Mouse (Mus musculus): ENCODE measurements around the gene Hist1h2ac. TPM values are rescaled to one million over a fixed set of nuclear protein-coding genes. Genes with fewer than 3 reads are reported as not detected.

Gene Hist1h2ac
- total RNA-seq, 2 experiments from 2014 or later: 17.1 to 101 TPM

- ATAC-seq (replicated peaks; ENCODE audit: poor library complexity): no peak
Measured at GRCm38 (mm10) chr13:23662536-23662935, 21.2 kb downstream of the Hist1h2ac start.

DNA sequence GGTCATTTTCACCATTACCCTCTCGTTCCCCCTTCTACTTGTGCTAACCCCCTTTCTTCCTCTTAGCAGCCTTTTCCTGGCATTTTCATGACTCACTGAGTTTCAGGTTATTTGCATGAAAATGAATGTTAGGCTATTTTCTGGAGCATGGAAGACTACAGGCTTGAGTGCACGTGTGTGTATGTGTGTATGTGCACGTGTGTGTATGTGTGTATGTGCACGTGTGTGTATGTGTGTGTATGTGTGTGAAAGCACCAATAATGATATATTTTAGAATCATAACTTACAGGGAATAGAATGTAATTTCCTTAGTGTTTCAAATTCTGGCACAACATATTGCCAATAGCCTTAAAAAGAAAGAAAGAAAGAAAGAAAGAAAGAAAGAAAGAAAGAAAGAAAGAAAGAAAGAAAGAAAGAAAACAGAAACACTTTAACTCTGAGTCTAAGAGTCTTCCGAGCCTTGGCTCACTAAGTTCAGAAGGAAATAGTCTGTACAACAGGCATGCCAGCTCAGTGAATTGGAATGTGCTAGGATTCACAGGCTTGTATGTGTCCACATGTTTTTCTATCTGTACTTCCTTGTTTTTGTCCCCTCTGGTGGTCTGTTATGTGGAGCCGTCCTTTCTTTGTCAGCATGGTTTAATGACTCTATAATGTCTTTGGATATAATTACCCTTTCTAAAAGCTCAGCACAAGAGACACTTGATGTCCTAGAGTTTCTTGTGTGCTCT, 23.9 kb downstream of the Hist1h2ac start:
- ATAC-seq (replicated peaks; ENCODE audit: poor library complexity): no peak

Other genes starting within 250 kb of the Hist1h2ac start
Only the 30 nearest of the 36 such genes appear.
- gene Hist1h2af, start 150.0 kb downstream of the Hist1h2ac start, total RNA-seq (2015): 36.0 and 48.7 TPM in 2 replicates
- gene Hist1h2af, start 150.0 kb downstream of the Hist1h2ac start, total RNA-seq (2017): 1,885 and 2,197 TPM in 2 replicates
- gene Hist1h3g, start 148.5 kb downstream of the Hist1h2ac start, total RNA-seq (2015): 212 and 246 TPM in 2 replicates
- gene Hist1h3g, start 148.5 kb downstream of the Hist1h2ac start, total RNA-seq (2017): 210 and 363 TPM in 2 replicates
- gene Hist1h2bh, start 140.6 kb downstream of the Hist1h2ac start, total RNA-seq (2015): 32.4 and 33.2 TPM in 2 replicates
- gene Hist1h2bh, start 140.6 kb downstream of the Hist1h2ac start, total RNA-seq (2017): 120 and 144 TPM in 2 replicates
- gene Hist1h3f, start 139.9 kb downstream of the Hist1h2ac start, total RNA-seq (2015): 40.7 and 44.7 TPM in 2 replicates
- 86.8 and 176 TPM in 2 replicates for gene Hist1h3f, start 139.9 kb downstream of the Hist1h2ac start, total RNA-seq (2017)
- 61.3 and 71.9 TPM in 2 replicates for gene Hist1h4f, start 132.3 kb downstream of the Hist1h2ac start, total RNA-seq (2015)
- gene Hist1h4f, start 132.3 kb downstream of the Hist1h2ac start, total RNA-seq (2017): 1,789 and 2,180 TPM in 2 replicates
- gene Hist1h1d, start 130.7 kb downstream of the Hist1h2ac start, total RNA-seq (2015): 8.5 and 9.3 TPM in 2 replicates
- 112 TPM in 2 replicates for gene Hist1h1d, start 130.7 kb downstream of the Hist1h2ac start, total RNA-seq (2017)
- 98.5 and 110 TPM in 2 replicates for gene Hist1h3e, start 121.6 kb downstream of the Hist1h2ac start, total RNA-seq (2015)
- gene Hist1h3e, start 121.6 kb downstream of the Hist1h2ac start, total RNA-seq (2017): 286 and 398 TPM in 2 replicates
- gene Hist1h2ae, start 112.7 kb downstream of the Hist1h2ac start, total RNA-seq (2015): 5.3 and 9.4 TPM in 2 replicates
- gene Hist1h2ae, start 112.7 kb downstream of the Hist1h2ac start, total RNA-seq (2017): 249 and 287 TPM in 2 replicates
- 285 and 322 TPM in 2 replicates for gene Hist1h2bg, start 112.6 kb downstream of the Hist1h2ac start, total RNA-seq (2015)
- 1,174 and 1,244 TPM in 2 replicates for gene Hist1h2bg, start 112.6 kb downstream of the Hist1h2ac start, total RNA-seq (2017)
- 321 and 327 TPM in 2 replicates for gene Hist1h2bf, start 109.8 kb downstream of the Hist1h2ac start, total RNA-seq (2015)
- 466 and 575 TPM in 2 replicates for gene Hist1h2bf, start 109.8 kb downstream of the Hist1h2ac start, total RNA-seq (2017)
- 1.9 and 3.4 TPM in 2 replicates for gene Hist1h2ad, start 109.6 kb downstream of the Hist1h2ac start, total RNA-seq (2015)
- gene Hist1h2ad, start 109.6 kb downstream of the Hist1h2ac start, total RNA-seq (2017): 229 and 1,060 TPM in 2 replicates
- 105 and 131 TPM in 2 replicates for gene Hist1h3d, start 108.2 kb downstream of the Hist1h2ac start, total RNA-seq (2015)
- gene Hist1h3d, start 108.2 kb downstream of the Hist1h2ac start, total RNA-seq (2017): 118 and 137 TPM in 2 replicates
- 492 and 526 TPM in 2 replicates for gene Hist1h4d, start 102.3 kb downstream of the Hist1h2ac start, total RNA-seq (2015)
- 951 and 1,054 TPM in 2 replicates for gene Hist1h4d, start 102.3 kb downstream of the Hist1h2ac start, total RNA-seq (2017)
- gene Hist1h2be, start 62.8 kb downstream of the Hist1h2ac start, total RNA-seq (2015): 7.7 and 11.7 TPM in 2 replicates
- gene Hist1h2be, start 62.8 kb downstream of the Hist1h2ac start, total RNA-seq (2017): 85.8 and 90.5 TPM in 2 replicates
- gene Hist1h1e, start 61.4 kb downstream of the Hist1h2ac start, total RNA-seq (2015): 297 TPM in 2 replicates
- gene Hist1h1e, start 61.4 kb downstream of the Hist1h2ac start, total RNA-seq (2017): 260 and 272 TPM in 2 replicates
- 36.2 and 54.1 TPM in 2 replicates for gene Hist1h2bc, start 251 bp upstream of the Hist1h2ac start, total RNA-seq (2015)
- gene Hist1h2bc, start 251 bp upstream of the Hist1h2ac start, total RNA-seq (2017): 196 and 235 TPM in 2 replicates
- gene Hist1h1t, start 11.9 kb upstream of the Hist1h2ac start, total RNA-seq (2015): not detected in 2 replicates
- 0.29 TPM in 1 of 2 replicates, not detected in the other for gene Hist1h1t, start 11.9 kb upstream of the Hist1h2ac start, total RNA-seq (2017)
- gene Hist1h4c, start 14.5 kb upstream of the Hist1h2ac start, total RNA-seq (2015): 45.1 and 51.9 TPM in 2 replicates
- 238 and 311 TPM in 2 replicates for gene Hist1h4c, start 14.5 kb upstream of the Hist1h2ac start, total RNA-seq (2017)
- gene Hfe, start 26.9 kb upstream of the Hist1h2ac start, total RNA-seq (2015): 15.9 and 16.6 TPM in 2 replicates
- gene Hfe, start 26.9 kb upstream of the Hist1h2ac start, total RNA-seq (2017): 6.0 and 8.7 TPM in 2 replicates
- gene Hist1h1c, start 54.9 kb upstream of the Hist1h2ac start, total RNA-seq (2015): 103 and 110 TPM in 2 replicates
- gene Hist1h1c, start 54.9 kb upstream of the Hist1h2ac start, total RNA-seq (2017): 686 and 791 TPM in 2 replicates
- 88.8 and 93.1 TPM in 2 replicates for gene Hist1h3c, start 61.7 kb upstream of the Hist1h2ac start, total RNA-seq (2015)
- gene Hist1h3c, start 61.7 kb upstream of the Hist1h2ac start, total RNA-seq (2017): 555 and 756 TPM in 2 replicates
- gene Hist1h2bb, start 62.8 kb upstream of the Hist1h2ac start, total RNA-seq (2015): 232 TPM in 2 replicates
- 3,020 and 3,268 TPM in 2 replicates for gene Hist1h2bb, start 62.8 kb upstream of the Hist1h2ac start, total RNA-seq (2017)
- 28.1 and 45.4 TPM in 2 replicates for gene Hist1h2ab, start 67.2 kb upstream of the Hist1h2ac start, total RNA-seq (2015)
- 2,397 and 3,405 TPM in 2 replicates for gene Hist1h2ab, start 67.2 kb upstream of the Hist1h2ac start, total RNA-seq (2017)
- 332 and 371 TPM in 2 replicates for gene Hist1h3b, start 68.3 kb upstream of the Hist1h2ac start, total RNA-seq (2015)
- gene Hist1h3b, start 68.3 kb upstream of the Hist1h2ac start, total RNA-seq (2017): 579 and 647 TPM in 2 replicates
- 33.6 and 56.1 TPM in 2 replicates for gene Hist1h4b, start 73.1 kb upstream of the Hist1h2ac start, total RNA-seq (2015)
- 548 and 759 TPM in 2 replicates for gene Hist1h4b, start 73.1 kb upstream of the Hist1h2ac start, total RNA-seq (2017)
- 39.5 and 40.4 TPM in 2 replicates for gene Hist1h4a, start 77.3 kb upstream of the Hist1h2ac start, total RNA-seq (2015)
- gene Hist1h4a, start 77.3 kb upstream of the Hist1h2ac start, total RNA-seq (2017): 492 and 698 TPM in 2 replicates
- gene Hist1h3a, start 78.4 kb upstream of the Hist1h2ac start, total RNA-seq (2015): 47.7 and 63.0 TPM in 2 replicates
- 393 and 612 TPM in 2 replicates for gene Hist1h3a, start 78.4 kb upstream of the Hist1h2ac start, total RNA-seq (2017)
- 151 and 174 TPM in 2 replicates for gene Hist1h1a, start 79.7 kb upstream of the Hist1h2ac start, total RNA-seq (2015)
- 2,111 and 2,271 TPM in 2 replicates for gene Hist1h1a, start 79.7 kb upstream of the Hist1h2ac start, total RNA-seq (2017)
- gene Trim38, start 86.0 kb upstream of the Hist1h2ac start, total RNA-seq (2015): not detected in 2 replicates
- gene Trim38, start 86.0 kb upstream of the Hist1h2ac start, total RNA-seq (2017): 0.42 TPM in 1 of 2 replicates, not detected in the other
- gene Slc17a2, start 123.0 kb upstream of the Hist1h2ac start, total RNA-seq (2015): not detected in 2 replicates
- not detected in 2 replicates for gene Slc17a2, start 123.0 kb upstream of the Hist1h2ac start, total RNA-seq (2017)